Mouse (Mus musculus) adrenal gland, adult 18-20 months (tissue): Measurements from ENCODE around the gene Zbtb4. TPM values are rescaled to one million over a fixed set of nuclear protein-coding genes. Genes with fewer than 3 reads are reported as not detected.

Source experiments
- DNase-seq, 2 experiments: peaks; one replicate each; pipeline ENCODE4 v3.0.0; 2021 to 2022; ENCODE audit warnings: low spot score in 2 of 2
- total RNA-seq, 2 experiments: library from RNA; stranded (reverse); gene quantifications; 1 replicate in 1 of 2; 2 replicates in 1 of 2; pipeline ENCODE4 v1.2.3; 2021

Zbtb4 gene
- total RNA-seq, 2 experiments from 2014 or later: 48.2 to 71.4 TPM

DNA sequence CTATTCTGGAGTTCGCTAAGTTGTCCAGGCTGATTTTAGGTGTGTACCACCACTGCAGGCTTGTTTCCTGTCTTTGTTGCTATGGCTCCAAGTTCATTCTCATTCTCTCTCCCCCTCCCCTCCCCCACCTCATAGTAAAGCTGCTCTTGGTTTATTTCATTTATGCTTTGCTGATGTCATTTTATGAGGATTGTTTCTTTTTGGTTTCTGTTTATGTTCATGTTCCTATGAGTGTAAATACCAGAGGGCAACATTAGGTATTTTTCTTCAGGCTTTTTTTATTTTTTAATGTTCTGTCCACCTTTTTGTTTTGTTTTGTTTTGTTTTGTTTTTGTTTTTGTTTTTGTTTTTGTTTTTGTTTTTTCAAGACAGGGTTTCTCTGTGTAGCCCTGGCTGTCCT lies 3.8 kb upstream of the Zbtb4 start, which contains the start of gene Slc35g3:
TSS of gene Slc35g3 (minus strand) at position 101 of the 400 bp plus-strand sequence.
- no peak for DNase-seq

DNA sequence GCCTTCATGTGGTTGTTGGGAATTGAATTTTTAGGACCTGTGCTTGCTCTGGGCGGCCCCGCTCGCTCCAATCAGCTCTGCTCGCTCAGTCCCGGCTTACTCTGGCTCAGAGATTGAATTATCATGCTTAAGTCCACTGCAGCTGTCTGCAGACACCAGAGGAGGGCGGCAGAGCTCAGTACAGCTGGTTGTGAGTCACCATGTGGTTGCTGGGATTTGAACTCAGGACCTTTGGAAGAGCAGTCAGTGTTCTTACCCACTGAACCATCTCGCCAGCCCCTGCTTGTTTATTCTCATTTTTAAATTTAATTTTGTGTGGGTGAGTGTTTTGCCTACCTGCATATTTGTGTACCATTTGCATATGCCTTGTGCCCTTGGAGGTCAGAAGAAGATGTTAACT lies 2.2 kb upstream of the Zbtb4 start:
- DNase-seq: no peak

- peak; percentile 68 to 74 for DNase-seq
Measured at GRCm38 (mm10) chr11:69766126-69766609, 456 bp downstream of the Zbtb4 start.

DNA sequence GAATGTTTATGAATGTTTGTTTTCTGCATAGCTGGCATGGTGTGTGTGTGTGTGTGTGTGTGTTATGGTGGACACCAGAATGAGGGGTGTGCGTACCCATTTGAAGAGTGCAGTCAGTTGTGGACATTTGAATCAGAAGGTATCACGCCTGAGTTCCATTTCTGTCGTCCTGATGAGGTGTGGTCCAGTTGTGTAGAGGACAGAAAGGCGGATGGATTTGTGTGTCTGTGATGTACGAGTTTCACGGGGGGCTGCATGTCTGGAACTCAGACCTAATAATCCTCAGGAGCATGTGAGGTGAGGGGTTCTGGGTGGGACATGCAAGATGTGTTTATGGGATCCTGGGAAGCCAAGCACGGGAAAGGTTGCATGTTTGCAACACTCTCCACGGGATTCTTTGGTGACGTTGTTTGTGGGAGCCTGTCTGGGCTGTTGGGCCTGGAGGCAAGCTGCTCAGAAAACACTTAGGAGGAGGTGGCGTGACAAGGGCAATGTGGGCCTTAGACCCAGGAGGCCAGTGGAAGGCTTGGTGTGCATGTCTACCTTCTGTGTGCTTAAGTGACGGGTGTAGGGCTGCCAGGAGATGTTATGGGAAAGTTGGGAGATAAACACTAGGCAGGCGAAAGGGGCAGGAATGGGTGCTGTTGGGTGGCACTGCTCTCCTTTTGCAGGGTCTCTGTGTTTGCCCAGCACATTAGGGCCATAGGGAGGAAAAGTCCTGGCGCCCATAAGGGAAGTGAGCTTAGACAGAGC lies 1.3 kb downstream of the Zbtb4 start:
- DNase-seq: no peak

GRCm38 (mm10) chr11:69767625-69767909 lies 1.9 kb downstream of the Zbtb4 start:
- no peak for DNase-seq

- no peak for DNase-seq
Measured at GRCm38 (mm10) chr11:69774961-69775360, 9.2 kb downstream of the Zbtb4 start.

DNA sequence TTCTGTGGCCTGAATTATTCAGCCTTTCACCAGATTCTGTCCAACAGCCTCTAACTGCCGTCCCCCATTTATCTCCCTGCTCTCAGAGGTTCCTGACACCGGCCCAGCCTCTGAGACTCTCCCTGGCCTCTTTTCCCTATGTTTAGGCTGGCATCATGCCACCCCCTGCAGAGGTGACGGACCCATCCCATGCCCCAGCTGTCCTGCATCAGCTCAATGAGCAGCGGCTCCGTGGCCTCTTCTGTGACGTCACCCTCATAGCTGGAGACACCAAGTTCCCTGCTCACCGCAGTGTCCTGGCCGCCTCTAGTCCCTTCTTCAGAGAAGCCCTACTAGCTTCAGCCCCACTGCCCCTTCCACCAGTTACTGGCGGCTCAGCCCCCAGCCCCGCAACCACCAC lies 10.0 kb downstream of the Zbtb4 start:
- DNase-seq: no peak

- DNase-seq: no peak
Measured at GRCm38 (mm10) chr11:69776488-69776887, 10.8 kb downstream of the Zbtb4 start.

DNA sequence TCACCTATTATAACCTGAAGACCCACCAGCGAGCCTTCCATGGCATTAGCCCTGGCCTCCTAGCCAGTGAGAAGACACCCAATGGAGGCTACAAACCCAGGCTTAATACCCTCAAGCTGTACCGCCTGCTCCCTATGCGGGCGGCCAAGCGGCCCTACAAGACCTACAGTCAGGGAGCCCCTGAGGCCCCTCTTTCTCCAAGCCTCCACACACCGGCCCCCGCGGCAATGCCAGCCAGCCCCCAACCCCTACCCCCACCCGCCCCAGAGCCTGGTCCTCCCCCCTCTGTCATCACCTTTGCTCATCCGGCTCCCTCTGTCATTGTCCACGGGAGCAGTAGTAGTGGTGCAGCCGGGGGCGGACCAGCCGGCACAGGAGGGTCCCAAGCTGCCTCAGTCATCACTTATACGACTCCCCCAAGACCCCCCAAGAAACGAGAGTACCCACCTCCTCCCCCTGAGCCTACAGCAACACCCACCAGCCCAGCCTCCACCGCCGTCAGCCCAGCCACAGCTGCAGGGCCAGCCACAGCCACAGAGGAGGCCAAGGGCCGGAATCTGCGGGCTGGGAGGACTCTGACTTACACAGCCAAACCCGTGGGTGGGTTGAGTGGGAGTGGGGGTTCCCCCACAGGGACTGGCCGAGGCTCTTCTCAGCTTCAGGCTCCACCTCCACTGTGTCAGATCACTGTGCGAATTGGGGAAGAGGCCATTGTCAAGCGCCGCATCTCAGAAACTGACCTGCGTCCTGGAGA lies 12.0 kb downstream of the Zbtb4 start:
- no peak for DNase-seq

DNA sequence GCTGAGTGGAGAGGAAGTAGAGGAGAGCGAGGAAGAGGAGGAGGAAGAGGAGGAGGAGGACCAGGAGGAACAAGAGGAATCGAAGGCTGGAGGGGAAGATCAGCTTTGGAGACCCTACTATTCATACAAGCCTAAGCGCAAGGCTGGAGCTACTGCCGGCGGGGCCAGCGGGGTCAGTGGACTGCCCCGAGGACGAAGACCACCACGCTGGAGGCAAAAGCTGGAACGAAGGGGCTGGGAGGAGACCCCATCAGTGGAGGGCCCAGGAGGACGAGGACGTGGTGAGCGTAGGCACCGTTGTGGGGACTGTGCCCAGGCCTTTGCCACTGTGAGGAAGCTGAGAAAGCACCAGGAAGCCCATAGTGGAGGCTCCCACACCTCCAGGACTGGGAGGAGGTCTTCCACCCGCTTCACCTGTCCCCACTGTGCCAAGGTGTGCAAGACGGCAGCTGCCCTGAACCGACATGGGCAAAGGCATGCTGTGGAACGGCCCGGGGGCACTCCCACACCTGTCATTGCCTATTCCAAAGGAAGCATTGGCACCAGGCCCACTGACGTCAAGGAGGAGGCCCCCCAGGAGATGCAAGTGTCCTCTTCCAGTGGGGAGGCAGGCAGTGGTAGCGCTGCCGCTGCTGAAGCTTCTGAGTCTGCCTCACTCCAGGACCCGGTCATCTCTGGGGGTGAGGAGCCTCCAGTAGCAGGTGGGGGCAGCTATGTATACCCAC lies 12.7 kb downstream of the Zbtb4 start:
- DNase-seq: no peak

- DNase-seq: no peak
Measured at GRCm38 (mm10) chr11:69778985-69779384, 13.3 kb downstream of the Zbtb4 start.

GRCm38 (mm10) chr11:69781828-69782227 lies 16.1 kb downstream of the Zbtb4 start:
- DNase-seq: no peak

GRCm38 (mm10) chr11:69784793-69785272 lies 19.1 kb downstream of the Zbtb4 start:
- no peak for DNase-seq

GRCm38 (mm10) chr11:69787306-69787705 lies 21.6 kb downstream of the Zbtb4 start:
- no peak for DNase-seq

DNA sequence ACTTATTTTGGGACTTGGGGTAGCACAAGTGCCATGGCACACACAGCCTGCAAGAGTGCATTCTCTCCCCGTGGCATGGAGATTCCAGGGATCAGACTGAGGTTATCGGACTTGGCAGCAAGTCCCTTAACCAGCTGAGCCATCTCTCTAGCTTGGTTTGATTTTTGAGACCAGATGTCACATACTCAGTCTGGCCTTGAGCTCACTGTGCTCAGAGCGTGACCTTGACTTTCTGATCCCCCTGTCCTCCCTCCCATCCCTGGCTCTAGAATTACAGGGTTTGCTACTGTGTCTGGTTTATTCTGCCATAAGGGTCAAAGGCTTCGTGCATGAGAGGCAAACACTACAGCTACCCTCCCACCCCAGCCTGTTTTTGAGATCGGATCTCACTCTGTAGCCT lies 23.7 kb downstream of the Zbtb4 start:
- DNase-seq: no peak

DNA sequence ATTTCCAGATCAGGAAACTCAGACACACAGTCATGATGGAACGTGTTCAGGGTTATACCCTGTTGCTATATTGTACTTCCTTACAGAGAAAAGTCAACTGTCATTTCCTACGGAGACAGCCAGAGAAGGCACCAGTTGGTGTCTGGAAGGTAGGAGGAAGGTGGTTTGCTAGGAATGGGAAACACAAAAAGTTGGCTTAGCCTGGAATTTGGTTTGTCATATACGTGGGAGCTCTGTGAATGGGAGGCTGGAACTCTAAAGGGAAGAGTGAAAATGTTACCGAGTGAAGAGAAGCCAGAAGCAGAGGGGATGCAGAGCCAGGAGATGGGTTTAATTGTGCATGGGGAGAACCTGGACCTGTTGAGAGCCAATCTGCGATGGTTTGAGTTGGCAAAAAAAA lies 25.7 kb downstream of the Zbtb4 start:
- DNase-seq: no peak

DNA sequence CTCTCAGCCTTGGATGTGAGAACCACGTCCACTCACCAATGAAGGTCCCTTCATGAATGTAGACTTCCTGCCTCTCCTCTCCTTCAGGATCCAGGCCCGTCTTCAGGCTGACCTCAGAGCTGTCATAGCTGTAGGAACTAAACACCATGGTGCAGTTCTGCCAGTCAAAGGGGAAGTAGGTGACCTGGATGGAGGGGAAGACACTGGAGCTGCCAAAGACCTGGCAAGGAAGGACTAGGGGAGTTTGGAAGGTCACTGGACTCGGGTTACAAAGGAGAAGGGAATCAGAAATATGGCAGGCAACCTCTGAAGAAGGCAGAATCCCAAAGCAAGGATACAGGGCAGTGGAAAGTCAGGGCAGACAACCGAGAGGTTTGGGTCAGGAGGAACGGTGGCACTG lies 27.7 kb downstream of the Zbtb4 start:
- DNase-seq: no peak

DNA sequence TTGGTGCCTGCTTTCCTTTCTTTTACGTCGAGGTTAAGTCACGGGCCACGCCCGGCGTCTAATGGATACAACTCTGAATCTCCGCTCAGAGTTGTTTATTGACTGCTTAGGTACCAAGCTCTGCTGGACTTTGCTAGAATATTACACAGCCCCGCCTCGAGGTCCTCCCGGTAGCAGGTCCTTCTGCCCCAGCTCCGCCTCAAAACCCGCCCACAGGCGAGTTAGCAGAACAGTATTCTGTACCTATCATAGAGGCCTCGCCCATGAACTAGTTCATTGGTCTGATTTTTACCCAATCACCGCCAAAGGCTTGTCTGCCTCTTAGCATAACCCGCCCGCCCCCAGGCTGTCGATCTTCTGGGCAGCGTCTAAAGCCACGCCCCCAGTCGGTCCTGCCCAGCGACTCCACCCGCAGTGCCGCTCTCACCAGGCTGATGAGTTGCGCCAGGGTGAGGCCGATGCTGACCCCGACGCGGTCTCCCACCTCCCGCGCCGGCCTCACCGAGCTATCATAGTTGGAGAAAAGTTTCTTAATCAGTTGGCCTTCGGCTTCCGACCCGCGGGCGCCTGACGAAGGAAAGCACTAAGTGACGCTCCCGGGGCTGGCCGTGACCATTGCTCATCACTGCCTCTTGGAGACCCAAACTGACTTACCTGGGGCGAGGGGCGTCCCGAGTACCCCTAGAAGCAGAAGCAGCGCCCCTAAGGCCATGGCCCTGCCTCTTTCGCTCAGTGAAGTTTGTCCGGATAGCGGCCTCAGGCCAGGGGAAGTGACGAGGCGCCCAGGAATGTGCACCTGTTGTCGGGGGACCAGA lies 29.7 kb downstream of the Zbtb4 start, which contains the start of gene Chrnb1:
TSS of gene Chrnb1 (minus strand) at position 776 of the 815 bp plus-strand sequence.
- DNase-seq: peak; percentile 84 to 86

GRCm38 (mm10) chr11:69795983-69796435 lies 30.3 kb downstream of the Zbtb4 start:
- no peak for DNase-seq

DNA sequence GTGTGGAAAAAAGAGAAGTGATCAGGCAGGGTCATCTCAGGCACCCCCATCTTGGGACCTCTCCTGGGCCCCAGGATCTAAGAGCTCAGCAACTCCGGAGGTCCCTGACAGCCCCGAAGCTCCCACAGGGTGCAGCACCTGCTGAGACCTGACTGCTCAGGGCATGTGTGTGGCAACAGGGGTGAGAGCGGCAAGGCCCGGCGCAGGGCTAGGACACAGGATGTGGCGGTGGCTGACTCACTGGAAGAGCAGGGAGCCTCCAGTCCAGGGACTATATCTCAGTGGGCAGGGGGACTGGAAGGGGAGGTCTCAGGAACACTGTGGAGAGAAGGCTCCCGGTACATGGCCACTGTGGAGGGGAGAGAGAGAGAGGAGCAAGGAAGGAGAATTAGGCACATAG lies 32.2 kb downstream of the Zbtb4 start:
- no peak for DNase-seq
